Mouse (Mus musculus) cerebellum, adult 2 months (tissue): Measurements from ENCODE around the gene Mapre3.

Experiments
- CTCF ChIP-seq: fragments of 200-500 bp; IDR thresholded peaks from 2 replicates; pipeline ENCODE4 v1.5.1; 2011; ENCODE audit warnings: low read depth, mild to moderate bottlenecking, control low read depth, low read length, moderate library complexity, borderline replicate concordance; ENCODE audit not compliant: insufficient read depth
- POLR2A ChIP-seq: fragments of 200-500 bp; IDR thresholded peaks from 2 replicates; pipeline ENCODE4 v1.6.1; 2011; ENCODE audit warnings: low read length, control low read depth, borderline replicate concordance; ENCODE audit not compliant: insufficient read depth

DNA sequence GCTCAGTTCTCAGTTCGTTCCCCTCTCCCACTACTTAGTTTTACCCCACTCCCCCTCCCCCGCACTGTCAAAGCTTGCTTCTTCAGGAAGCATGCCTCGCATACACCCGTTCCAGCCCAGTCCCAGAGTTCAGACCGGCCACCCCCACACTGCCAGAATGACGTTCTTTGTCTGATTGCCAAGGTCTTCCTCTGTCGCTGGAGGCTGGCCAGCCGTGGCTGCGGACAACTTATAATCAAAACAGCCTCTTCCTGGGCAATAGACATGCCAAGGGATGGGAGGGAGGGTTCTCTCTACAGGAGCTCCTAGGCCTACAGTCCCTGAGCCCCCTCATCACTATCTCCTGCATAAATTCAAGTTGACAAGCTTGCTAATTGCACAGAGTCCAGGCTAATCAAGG is 45.8 kb upstream of the Mapre3 start:
- TF ChIP-seq CTCF (no peak), POLR2A (no peak)
